Mouse (Mus musculus): ENCODE results near the gene Gm7029.

Gene Gm7029

DNA sequence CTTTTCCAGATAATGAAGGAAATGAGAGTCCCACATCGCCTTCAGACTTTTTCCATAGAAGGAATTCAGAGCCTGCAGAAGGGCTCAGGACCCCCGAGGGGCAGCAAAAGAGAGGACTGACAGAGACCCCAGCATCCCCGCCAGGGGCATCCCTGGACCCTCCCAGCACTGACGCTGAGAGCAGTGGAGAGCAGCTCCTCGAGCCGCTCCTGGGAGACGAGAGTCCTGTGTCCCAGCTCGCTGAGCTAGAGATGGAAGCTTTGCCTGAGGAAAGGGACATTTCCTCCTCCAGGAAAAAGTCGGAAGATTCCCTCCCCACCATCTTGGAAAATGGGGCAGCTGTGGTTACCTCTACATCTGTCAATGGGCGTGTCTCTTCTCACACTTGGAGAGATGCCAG is 39.6 kb downstream of the Gm7029 start:
- DNase-seq (ENCODE audit: low read depth): no peak

DNA sequence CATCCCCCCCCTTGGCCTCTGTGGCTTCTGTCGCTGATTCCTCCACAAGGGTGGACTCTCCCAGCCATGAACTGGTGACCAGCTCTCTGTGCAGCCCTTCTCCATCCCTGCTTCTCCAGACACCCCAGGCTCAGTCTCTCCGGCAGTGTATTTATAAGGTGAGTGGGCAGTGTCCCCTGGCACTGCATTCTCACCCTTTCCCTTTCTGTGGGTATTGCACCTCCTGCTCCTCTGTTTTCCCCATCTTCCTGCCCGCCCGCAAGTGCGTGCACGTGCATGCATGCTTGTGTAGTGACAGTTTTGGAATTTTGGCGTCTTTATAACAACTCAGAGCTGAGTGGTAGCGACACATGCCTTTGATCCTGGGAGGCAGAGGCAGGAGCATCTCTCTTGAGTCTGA is 40.3 kb downstream of the Gm7029 start:
- DNase-seq (ENCODE audit: low read depth): no peak

DNA sequence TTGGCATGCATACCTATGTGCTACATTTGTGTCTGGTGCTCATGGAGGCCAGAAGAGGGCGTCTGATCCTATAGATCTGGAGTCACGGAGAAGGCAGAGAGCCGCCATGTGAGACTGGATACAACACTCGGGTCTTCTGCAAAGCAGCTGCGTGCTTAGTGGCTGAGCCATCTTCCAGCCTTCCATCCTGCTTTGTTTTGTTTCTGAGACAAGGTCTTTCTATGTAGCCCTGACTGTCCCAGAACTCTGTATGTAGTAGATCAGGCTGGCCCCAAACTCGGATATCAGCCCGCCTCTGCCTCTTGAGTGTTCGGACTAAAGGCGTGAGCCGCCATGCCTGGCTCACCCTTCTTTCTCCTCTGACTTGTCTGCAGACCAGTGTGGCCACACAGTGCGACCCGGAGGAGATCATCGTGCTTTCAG is 41.3 kb downstream of the Gm7029 start:
- DNase-seq (ENCODE audit: low read depth): peak; percentile 59

DNA sequence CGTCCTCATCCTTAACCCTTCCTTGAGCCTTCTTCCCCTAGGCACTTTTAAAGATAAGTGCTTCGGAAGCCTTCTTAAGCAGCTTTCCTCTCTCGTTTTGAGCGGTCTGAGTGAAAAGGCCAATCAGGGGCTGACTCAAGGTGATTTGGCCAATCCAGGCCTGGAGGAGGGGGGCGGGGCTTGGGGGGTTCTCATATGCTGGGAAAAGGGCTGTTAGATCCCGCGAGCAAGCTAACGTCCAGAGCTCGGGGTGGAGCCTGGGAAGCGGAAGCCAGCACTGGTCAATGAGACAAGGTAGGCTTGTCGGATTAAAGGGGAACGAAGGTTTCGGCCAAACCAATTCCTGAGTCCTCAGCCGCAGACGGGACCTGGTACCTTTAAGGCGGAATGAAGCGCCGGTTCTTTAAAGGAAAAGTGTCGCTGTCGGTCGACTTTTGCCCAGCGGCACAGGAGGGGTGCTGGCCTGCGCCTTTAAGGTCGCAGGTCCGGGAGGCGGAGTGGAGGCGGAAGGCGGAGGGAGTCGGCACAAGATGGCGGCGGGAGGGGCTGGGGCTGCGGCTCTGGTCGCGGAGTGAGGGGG is 42.1 kb downstream of the Gm7029 start, which contains the start of the genes Tapbp and Zbtb22:
Gene Tapbp, plus strand, starts transcription at position 229 of the 580 bp plus-strand sequence.
Gene Zbtb22, plus strand, starts transcription at position 234 of the 580 bp plus-strand sequence.
- peak; percentile 100 for DNase-seq (ENCODE audit: low read depth)

DNA sequence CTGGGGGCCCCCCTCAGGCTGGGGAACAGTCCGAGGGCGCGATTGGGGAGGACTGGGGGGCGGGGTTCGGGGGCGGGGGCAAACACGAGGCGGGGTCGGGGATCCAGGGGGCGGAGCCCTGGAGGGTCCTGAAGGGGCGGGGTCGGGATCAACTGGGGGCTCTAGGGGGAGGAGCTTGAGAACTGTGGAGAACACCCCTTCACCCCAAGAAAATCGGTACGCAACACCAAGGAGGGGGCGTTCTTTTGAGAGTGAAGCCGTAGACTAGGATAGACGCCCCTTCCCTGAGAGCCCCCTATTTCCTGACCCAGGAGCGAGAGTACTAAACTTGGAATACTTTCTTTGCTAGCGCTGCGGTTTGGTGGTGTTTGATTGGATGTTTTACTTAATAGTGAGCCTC is 42.7 kb downstream of the Gm7029 start:
- DNase-seq (ENCODE audit: low read depth): no peak

DNA sequence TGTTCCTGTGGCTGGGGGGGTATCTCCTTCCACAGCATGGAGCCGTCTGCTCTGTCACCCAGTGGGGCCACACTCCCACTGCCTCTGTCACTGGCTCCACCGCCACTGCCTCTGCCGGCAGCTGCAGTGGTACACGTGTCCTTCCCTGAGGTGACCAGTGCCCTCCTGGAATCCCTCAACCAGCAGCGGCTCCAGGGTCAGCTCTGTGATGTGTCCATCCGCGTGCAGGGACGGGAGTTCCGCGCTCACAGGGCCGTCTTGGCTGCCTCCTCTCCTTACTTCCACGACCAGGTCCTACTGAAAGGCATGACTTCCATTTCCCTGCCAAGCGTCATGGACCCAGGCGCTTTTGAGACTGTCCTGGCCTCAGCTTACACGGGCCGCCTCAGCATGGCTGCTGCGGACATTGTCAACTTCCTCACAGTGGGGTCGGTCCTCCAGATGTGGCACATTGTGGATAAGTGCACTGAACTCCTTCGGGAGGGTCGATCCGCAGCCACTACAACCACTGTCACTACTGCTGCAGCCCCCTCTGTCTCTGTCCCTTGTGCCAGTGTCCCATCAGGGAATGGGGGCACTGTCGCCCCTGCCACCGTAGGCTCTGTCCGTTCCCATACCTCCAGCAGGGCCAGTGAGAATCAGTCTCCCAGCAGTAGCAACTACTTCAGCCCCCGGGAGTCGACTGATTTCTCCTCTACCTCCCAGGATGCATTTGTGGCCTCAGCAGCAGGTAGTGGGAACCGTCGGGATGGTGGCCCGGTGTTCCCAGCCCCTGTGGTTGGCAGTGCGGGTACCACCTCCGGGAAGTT is 43.4 kb downstream of the Gm7029 start:
- DNase-seq (ENCODE audit: low read depth): no peak

DNA sequence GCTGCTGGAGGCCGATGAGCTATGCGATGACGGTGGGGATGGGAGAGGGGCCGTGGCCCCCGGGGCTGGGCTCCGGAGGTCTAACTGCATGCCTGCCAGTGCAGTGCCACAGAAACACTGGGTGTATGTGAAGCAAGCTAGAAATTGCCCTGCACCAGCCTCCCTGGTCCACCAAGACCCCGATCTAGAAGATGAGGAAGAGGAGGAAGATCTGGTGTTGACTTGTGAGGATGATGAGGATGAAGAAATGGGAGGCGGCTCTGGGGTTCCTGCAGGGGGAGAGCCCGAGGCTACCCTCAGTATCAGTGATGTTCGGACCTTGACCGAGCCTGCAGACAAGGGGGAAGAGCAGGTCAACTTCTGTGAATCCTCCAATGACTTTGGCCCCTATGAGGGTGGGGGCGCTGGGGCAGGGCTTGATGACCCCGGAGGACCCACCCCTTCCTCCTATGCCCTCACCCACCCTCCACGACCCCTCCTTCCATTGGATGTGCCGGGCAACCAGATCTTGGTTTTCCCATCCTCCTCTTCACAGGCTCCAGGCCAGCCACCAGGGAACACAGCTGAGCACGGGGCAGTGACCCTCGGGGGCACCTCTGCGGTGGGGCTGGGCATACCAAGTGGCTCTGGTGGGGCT is 44.1 kb downstream of the Gm7029 start:
- no peak for DNase-seq (ENCODE audit: low read depth)

DNA sequence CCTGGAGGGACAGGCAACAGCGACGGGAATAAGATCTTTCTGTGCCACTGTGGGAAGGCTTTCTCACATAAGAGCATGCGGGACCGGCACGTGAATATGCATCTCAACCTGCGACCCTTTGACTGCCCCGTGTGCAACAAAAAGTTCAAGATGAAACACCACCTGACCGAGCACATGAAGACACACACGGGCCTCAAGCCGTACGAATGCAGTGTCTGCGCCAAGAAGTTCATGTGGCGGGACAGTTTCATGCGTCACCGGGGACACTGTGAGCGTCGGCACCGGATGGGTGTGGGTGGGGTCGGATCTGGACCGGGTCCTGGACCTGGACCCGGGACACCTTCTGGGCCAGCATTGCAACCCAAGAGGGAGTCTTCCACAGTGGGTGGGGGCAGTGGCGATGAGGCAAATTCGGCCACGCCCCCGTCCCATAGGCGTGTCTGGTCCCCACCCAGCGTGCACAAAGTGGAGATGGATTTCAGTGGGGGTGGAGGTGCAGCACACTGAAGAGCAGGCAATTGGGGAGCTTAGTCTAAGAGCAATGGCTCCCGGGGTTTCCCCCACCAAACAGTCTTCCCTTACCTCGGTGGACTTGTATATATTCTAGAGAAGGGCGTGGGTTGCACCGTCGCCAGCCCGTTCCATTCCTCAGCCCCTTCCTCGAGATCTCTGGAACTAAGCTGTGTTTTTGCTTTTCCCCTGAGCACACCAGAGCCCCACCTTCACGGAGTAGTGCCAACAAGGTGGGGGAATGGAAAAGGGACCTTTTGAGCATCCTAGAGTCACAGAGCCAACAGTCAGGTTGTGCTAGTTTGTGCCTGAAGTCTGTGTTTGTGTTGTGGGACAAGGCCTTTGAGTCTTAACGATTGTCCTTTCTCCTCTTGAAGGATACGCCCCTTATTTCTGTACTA is 44.9 kb downstream of the Gm7029 start:
- no peak for DNase-seq (ENCODE audit: low read depth)

DNA sequence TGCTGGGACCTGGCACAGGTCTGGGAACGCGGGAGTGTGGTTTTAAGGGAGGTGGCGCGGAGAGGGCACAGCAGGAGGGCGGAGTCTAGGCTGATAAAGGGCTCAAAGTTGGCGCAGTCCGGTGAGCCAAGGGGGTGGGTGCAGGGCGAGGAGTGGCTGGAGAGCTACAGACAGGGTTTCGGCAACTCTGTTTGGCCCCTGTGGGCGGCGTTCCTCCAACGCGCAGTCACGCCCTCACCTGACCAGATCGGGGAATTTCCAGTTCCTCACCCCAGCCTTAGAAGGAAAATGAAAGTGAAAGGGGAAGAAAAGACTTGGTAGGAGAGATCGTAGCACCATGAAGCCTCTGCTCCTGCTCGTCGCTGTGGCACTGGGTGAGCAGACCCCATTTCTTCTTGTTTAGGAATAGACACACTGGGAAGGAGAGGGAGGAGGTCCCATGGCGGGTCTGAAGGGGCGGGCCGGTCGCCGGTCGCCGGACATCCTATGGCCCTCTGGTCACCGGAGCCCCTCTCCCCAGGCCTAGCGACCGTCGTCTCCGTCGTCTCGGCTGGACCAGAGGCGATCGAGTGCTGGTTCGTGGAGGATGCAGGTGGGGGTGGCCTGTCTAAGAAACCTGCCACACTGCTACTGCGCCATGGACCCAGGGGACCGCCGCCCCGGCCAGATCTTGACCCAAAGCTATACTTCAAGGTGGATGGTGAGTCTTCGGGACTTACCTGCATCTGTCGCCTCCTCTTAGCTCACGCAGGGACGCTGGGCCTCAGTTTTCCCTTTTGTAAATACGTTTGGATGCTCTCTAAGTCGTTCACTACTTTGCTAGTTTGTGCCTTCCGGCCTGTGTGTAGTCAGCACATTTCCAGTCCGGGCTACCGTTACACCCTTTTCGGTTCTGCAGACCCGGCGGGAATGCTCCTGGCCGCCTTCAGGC is 46.0 kb downstream of the Gm7029 start:
- DNase-seq (ENCODE audit: low read depth): peak; percentile 96

DNA sequence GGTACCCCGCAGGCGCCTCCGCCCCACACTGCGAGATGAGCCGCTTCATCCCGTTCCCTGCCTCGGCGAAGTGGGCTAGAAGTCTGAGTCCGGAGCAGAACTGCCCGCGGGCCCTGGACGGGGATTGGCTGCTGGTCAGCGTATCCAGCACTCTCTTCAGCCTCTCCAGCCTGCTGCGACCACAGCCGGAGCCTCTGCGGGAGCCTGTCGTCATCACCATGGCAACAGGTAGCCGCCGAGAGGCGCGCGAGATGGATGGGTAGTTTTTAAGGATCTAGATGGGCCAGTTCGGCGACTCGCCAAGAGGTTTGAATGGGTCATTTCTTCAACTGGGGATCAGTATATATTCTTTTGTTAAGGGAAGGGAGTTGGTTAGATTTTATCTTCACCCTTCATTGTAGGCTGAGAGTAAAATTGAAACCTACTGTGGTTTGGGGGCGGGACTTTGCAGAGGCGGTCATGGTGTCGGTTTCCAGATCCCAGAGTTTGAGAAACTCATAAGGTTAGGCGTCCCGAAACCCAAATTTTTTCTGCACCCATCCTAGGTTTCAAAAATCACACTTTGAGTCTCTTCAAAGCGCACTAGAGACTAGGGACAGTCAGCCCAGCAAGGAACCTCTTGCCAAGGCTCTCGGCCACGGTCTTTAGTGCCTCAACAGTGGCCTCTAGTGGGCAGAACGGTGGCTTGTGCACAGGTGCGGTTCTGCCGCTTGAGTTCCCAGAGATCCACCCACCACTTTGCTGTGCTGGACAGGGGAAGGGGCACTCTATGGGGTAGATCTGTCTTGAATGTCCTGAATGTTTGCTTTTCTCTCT is 46.9 kb downstream of the Gm7029 start:
- peak; percentile 92 for DNase-seq (ENCODE audit: low read depth)

DNA sequence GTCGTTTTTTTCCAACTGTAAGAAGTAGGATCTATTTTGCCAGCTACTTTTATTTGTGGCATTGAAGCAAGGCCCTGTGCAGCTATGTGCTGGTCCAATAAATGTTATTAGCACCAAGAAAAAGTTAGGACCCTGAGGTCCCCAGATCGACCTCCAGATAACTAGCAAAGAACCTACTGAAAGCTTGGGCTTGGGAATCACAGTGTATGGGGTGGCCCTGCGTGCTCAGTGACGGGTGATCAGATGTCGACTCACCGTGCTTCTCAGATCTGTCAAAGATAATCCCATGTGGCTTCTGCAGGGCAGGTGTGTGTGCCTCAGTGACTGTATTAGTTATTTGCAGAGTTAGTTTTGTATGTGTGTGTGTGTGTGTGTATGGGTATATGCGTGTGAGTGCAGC is 47.7 kb downstream of the Gm7029 start:
- DNase-seq (ENCODE audit: low read depth): no peak
